Mouse (Mus musculus): ENCODE results near the gene Ankrd33b. TPM values are rescaled to one million over a fixed set of nuclear protein-coding genes. Genes with fewer than 3 reads are reported as not detected.

Gene Ankrd33b
- total RNA-seq, 2 experiments from 2014 or later = 5.5 to 5.8 TPM

DNA sequence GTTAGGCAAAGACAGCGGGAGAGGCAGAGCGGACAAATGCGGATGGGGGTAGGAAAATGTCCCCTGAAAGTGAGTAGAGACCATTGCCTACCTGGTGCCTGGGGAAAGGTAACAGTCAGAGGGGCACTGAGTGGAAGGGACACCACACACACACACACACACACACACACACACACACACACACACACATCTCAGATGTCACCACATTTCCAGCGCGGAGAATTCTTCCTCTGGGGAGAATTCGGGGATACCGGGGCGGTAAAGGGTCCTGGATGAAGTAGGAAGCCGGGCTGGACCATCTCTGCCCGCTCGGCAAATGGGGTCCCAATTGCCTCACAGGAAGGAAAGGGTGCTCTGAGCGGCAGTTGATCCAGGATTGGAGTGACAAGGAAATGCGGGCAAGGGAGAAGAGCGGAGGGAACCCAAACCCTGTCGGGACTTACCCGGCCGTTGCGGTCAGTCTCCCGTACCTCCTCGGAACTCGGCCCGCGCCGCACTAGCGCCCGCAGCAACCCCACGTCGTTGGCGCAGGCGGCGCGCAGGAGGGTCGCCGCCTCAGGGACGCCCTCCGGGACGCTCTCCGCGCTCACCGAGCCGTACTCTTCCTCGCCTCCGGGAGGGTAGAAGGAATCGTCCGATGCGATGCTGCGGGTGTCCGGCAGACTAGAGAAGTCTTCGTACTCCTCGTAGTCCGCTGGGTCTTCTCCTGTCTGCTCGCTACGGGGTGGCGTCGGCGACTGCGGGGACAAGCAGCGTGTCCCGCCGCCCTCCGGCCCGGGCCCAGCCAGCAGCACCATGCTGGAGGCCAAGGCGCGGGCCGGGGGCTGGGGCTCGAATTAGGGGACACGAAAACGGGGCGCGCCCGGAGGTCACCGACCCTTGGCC lies 688 bp downstream of the Ankrd33b start:
- peak; percentile 54 for DNase-seq

DNA sequence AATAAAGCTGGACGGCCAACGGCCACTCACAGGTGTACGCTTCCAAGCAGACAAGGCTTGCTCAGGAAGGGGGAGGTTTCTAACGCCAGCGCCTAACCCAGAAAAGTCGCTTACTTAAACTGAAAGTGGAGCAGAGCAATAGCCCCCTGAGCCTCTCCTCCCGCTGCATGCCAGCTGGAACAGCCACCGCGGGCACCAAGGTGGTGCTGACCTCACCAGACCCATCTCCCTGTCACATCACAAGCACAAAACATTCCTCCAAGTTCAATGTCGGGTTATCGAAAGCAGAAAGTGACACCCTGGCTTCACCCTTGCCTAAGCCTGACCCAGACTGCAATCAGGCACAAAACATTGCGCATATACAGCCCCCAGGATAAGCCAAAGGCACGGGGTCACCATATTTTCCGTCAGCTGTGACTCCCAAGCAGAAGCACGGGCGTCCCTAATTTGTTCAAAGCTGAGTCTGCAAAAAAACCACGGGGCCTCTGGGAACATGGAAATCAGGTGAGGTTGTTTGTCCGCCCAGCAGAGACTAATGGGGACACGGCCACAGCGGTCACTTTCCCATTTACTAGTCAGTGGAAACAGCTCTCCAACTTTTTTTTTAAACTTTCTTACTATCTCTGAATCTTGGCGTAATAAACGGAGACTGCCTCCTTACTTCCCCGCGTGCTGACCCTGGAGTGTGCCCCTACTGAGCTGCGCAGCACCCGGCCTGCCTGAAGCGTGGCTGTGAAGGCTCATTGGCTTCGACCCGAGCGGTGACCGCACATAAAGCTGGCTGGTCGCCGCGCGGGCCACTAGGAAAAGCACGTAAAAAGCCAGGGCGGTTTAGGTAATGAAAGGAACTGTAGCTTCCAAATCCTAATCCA lies 1.6 kb downstream of the Ankrd33b start:
- DNase-seq = peak; percentile 34

DNA sequence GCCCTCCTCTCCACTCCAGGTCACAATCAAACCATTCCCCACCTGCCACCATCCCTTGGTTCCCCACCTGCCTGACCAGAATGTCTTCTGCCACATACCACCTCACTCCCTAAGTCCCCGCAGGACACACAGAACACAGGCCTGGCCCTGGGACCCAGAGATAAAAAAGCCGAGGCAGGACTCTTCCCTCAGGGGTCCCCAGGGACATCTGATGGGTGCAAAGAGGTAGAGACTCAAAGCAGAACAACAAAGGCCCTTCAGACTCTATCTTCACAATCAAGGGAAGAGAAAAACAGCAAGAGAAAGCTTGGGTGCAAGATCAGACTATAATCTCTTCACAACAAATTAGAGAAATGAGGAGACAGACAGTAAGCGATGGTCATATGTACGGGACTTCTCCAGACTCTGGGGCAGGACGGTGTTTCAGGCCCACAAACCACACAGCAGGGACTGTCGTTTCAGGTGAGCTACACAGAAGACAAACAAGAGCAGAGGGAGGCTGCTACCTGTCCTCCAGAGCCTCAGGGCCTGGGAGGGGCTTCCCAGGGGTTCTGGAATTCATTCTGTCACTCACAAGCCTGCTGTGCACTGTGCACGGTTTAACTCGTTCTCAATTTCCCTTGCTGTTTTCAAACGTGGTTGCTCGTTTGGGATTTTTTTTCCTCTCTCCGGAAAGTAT lies 2.3 kb downstream of the Ankrd33b start:
- DNase-seq = no peak

DNA sequence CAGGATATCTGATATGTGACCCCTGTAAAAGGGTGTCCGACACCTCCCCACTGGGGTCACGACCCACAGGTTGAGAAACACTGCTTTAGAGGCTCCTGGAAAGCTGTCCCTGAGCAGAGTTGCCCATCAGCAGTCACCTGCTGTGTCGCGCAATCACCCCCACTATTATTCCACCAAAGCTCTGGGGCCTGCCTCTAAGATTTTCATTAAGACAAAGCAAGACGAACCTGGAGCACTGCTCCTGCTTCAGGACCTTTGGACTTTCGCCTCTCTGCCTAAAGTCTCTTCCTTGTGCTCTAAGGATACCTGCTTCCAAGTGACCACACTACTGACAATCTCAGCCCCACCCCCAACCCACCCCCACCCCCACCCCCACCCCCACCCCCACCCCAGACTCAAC lies 3.1 kb downstream of the Ankrd33b start:
- DNase-seq = no peak

DNA sequence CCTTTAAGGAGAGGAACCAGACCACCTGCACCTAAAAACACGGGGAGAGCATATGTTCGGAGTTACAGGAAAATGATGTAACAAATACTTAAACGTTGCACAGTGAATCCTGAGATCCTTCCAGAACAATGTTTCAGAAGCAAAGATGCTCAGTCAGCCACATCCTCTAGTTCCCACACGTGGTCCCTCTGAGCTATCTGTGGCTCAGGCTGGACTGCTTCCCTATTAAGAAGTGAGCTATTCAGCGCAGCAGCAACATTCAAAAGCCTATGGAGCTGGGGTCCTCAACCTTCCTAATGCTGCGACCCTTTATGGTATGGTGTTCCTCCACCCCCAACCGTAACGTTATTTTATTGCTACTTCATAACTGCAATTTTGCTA lies 3.6 kb downstream of the Ankrd33b start:
- DNase-seq = no peak

DNA sequence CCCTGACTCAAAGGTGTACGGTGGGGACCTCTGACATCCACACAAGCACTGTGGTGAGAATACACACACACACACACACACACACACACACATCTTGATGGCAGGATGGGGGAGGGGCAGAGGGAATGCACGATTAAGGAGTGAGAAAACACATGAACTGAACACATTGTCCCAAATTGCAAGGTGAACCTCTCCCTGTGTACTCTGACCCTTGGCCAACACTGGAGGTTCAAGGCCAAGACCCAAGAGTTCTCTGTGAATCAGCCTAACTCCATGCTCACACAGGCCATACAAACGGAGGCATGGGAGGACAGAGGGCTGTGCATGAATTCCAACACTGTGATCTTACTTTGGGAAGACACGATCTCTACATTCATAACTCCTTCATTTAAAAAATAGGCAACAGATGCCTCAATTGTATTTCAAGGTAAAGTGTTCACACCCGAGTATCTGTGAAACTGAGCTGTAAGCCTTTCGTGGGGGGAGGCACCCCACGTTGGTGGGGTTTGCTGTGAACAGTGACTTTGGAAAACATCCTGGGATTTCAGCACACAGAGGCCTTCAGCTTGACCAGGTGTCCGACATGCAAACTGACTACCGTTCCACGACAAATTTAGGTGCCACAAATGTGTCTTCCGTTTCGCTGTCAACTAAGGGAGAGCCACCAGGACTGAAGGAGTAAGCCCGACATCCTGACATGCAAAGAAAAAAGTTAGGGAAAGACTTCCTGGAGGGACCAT lies 4.1 kb downstream of the Ankrd33b start:
- DNase-seq = no peak

DNA sequence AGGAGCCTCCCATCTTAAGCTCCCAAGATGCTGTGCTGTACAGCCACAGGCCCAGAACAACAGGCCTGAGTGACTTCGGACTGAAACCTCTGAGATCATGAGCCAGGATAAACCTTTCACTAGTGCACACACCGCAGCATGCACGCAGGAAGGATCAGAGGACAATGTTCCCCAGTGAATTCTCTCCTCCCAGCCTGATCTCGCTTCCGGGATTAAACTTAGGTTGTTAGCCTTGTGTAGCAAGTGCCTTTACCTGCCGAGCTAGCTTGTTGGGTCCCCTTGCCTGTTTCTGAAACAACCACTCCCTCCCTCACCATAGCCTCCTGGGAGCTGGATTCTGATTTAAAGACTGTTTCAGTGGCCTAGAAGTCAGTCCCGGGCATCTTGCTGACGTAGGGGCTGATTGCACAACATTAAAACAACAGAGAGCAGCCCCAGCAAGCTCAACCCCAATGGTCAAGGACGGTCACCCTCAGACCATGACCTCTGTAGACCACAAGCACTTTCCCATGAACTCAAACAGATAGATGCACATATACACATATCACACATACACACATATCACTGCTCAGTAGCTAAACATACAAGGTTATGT lies 6.2 kb downstream of the Ankrd33b start:
- DNase-seq = no peak

DNA sequence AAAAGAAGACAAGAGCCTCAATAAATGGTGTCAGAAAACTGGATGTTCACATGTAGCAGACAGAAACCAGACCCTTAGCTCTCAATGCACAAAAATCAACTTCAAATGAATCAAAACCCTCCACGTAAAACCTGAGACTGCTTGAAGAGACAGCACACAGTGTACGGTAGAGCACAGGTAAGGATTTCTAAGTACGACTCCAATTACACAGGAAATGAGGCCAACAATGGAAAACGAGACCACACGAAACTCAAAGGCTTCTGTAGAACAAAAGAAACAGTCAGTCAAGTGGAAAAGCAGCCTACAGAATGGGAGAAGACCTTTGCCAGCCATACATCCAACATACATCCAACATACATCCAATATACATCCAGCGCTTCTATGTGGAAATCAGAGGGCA lies 6.9 kb downstream of the Ankrd33b start:
- DNase-seq = no peak

DNA sequence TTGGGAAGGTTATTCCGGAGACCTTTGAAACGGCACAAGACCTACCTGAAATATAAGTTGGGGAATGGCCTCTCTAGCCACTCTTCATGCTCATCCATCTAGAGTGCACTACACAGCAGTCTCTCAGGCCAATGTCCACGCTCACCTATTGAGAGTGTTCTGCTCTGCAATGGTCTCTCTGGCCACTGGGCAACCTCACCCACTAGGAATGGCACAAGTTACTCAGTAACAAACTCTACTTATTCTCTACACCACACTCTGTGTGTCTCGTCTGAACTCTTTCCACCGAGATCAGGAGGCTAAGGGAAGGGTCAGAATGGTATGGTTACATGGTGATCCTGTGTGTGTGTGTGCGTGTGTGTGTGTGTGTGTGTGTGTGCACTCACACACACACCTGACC lies 7.7 kb downstream of the Ankrd33b start:
- no peak for DNase-seq

DNA sequence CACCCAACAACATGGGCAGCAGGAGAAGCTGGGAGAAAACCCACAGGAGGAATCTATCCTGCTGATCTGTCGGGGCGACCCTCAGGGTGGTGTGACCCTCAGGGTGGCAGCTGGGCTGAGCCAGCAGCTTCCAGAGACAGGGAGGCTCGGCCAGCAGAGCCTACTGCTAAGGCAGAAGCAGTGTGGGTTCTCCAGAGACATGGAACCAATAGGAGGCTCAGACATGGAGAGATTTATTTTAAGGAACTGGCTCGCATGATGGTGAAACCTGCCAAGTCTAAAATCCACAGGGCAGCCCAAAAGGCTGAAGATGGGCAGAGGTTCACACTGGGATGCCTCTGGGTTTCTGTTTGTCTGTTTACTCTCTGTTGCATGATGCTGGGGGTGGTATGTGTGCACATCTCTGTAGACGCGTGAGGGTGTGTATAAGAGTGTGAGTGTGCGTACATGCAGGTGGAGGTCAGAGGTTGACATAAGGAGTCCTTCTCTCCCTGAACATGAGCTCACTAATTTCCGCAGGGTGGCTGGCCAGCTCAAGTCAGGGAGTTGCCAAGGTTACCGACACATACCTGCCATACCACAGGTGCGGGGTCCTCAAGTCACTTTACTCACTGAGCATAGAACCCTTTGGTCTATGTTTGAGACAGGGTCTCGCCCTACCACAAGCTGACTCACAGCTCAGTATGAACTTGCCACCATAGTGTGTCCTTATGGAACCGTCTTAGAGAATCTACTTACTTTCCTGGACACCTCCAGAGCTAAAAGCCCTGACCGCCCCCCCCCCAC lies 14.8 kb downstream of the Ankrd33b start:
- no peak for DNase-seq

DNA sequence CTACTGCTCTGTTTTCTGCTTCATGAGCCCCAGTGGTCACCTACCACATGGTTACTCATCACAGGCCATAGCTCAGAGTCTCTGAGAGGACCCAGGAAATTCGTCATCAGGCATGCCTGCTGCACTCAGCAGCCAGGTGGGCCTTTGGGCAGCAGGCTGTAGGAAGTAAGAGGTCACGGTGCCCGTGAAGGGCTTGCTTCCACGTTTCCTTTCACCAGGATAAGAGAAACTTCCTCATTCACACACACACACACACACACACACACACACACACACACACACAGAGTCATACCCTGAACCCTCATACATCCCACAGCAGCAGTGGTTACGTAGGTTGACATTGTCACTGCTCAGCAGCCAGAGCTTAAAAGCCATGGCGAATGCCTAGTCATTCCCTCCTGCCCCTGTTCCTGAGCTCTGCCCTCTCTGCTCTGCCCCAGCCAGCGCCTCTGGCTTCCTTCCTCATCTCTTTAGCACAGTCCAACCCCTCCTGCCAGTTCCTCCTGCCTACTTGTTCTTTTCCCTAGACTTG lies 17.6 kb downstream of the Ankrd33b start:
- no peak for DNase-seq

DNA sequence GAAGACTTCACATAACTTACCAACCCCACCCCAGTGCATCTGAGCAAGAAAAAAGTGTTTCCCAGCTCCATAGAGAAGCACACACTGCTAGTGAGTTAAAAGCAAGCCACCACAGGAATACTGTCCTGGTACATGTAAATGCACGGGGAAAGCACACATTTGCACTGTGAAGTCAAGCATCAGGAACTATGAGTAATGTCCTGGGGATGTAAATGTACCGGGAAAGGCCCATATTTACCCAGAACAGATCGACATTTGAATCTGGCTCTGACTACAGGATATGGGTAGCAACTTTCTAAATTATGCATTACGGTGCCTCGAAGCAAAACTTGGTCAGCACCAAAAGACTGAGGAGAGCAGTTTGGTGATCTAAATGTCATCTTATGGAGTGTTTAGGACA lies 18.5 kb downstream of the Ankrd33b start:
- no peak for DNase-seq

DNA sequence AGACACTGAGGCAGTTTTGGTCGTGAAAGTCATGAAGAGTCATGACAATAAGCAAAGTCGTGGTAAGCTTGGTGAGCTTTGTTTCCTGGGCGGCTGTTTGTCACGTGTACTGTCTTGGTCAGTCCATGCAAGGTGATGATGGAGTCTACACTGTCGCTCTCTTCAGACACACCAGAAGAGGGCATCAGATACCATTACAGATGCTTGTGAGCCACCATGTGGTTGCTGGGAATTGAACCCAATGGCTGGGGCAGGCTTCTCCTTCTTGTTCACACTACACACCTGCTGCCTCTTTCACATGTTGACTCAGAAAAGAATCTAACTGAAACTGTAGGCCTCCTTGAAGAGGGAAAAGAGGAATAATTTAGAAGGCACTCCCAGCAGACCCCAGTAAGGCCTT lies 19.3 kb downstream of the Ankrd33b start:
- DNase-seq = no peak

DNA sequence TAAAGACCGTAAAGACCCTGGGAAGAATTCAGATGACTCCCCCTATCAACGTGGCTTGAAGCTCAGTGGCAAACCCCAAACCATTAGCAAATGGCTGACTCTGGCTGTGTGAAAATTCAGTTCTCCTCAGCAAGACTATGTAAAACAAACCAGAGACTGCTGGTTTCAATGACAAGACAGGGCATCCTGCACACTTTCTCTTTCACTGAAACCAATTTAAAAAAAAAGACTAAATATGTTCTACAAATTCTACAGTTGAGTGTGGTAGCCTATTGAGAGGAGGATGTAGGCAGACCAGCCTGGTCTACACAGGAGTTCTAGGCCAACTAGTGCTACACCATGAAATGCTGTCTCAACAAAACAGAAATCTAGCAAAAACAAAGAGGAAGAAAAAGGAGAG lies 21.0 kb downstream of the Ankrd33b start:
- DNase-seq = no peak

DNA sequence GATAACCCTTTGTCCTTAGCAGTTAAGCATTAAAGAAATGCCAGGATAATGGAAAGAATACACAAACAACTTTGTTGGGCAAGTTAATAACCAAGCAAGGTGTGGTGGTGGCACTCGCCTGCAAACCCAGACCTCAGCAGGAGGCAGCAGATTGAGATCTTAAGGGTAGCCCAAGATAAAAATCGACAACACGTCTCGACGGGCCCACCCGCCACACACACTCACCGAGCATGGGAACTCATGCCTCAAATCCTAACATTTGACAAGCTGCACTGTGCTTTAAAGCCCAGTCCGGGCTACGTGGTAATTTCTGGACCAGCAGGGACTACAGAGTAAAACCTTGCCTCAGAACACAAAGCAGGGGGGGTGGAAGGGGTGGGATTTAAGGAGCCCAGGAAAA lies 22.2 kb downstream of the Ankrd33b start:
- no peak for DNase-seq

DNA sequence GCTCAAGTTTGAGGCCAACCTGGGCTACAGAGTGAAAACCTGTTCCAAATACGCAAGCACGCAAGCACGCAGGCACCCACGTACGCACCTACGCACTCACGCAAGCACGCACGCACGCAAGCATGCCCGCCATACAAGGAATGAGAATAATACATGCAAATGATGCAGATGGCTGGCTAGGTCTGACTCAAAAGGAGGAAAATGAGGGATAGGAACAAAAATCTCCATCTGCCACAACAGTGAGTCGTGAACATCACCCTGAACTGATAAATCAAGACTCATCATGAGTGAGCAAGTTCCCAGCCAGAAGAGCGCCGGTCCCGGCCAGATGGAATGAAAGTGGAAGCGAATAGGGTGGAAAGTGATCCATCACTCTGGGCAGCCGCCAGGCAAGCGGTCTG lies 22.7 kb downstream of the Ankrd33b start:
- DNase-seq = no peak

DNA sequence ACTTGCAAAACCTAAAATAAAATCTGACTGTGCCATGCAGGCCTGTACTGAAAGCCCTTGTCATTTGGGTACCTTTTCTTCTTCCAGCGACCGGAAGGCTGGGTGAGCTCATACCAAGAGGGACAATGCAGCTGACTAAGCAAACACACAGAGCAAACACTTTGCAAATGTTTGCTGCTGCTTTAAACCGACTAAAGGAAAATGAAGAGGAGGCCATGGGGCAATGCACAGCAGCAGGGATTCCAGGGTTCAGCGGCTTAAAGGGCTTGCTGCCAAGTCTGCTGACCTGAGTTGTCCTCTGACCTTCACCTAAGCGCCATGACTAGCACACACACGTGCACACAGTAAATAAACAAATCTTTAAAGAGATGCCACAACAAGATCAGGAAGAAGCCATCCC lies 23.9 kb downstream of the Ankrd33b start:
- no peak for DNase-seq

DNA sequence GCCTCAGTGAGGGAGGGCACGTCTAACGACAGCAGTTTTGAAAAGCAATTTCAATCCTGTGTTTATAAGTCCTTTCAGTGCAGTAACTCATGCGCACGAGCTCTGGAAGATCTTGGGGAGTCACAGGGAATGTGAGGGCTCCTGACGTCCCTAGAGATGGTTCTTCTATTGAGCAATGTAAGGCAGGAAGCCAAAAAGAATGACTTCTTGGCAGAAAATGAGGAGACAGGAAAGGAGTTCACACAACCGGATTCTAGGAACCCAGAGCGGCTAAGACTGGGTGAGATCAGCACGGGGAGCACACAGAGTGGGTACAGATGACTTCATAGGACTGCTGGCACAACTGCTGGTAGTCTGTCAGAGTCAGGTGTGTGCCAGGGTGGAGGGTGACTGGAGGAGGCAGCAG lies 25.0 kb downstream of the Ankrd33b start:
- DNase-seq = no peak

DNA sequence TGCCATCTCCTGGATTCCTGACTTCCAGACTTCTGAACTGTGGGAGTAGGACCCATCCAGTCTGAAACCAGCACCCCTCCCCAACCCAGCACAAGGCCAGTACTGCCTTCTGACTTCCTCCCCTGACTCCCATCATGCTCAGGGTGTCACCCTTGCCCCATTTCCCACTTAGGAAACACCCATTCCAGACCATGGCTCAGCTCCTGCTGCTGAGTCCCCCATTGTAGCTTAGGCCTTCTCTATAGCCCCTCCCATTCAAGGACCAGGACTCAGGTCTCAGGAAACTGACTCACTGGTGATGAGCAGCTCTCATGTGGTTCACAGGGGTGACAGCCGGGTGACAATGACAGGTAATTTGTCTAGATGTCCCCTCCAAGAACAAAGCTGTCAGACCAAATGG lies 25.5 kb downstream of the Ankrd33b start:
- no peak for DNase-seq

DNA sequence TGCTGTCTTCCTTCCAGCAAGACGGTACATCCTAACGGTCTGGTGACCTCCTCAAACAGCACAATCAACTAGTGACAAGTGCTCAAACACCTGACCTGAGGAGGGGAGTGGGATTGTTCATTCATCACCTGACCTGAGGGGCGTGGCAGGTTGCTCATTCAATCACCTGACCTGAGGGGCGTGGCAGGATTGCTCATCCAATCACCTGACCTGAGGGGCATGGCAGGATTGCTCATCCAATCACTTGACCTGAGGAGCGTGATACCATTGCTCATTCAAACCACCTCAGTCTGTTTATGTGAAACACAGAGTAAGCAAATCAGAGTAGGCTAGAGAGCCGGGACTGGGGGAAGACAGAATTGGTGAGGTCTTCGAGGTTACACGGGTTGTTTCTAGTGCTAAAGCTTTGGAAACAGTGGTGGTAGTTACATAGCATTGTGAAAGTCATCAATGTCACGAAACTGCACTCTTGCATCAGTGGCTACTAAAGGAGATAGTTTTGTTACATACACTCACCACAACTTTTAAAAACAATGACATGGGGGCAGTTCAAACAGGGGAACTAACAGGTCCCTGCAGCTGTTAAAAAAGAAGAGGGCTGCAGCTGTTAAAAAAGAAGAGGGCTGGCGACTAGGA lies 28.8 kb downstream of the Ankrd33b start:
- no peak for DNase-seq
